Mouse (Mus musculus) spleen, adult 12 weeks (tissue): ENCODE data around the gene Pramef12.
"Not testable (repeated sequence)": the region's sequence is repeated elsewhere in the genome, so short reads cannot be mapped to it uniquely, and the experiment has no call there.

ENCODE experiments used
- DNase-seq: peaks from one replicate; pipeline ENCODE4 v3.0.0; 2022; ENCODE audit warnings: low spot score

The Pramef12 gene

DNA sequence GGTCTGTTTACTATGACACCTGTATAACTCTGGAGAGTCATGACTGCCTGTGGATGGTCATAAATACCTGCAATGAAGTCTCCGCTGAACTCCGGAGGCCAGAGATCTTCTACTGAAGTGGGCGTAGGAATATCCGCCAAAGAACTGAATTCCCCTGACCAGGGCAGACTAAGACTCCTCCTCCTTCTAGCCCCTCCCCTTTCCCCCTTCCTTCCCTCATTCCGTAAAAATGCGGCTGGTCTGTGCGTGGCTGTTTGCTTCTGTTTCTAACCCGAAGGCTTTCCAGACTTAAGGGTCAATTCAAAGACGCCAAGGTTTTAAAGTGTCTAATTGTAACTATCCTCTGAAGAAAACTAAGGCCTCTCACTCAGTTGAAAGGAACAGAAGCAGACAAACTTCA is at the start of gene Pramef12:
Gene Pramef12, minus strand, starts transcription at position 175 of the 400 bp plus-strand sequence.
- no peak for DNase-seq

- DNase-seq: no peak
Observed at GRCm38 (mm10) chr4:144453217-144453616, 45.0 kb upstream of the Pramef12 start, which contains the start of gene Gm9944. Gene Gm9944, minus strand, starts transcription at chr4:144453317.

- no peak for DNase-seq
Observed at GRCm38 (mm10) chr4:144448546-144448945, 40.3 kb upstream of the Pramef12 start.

DNA sequence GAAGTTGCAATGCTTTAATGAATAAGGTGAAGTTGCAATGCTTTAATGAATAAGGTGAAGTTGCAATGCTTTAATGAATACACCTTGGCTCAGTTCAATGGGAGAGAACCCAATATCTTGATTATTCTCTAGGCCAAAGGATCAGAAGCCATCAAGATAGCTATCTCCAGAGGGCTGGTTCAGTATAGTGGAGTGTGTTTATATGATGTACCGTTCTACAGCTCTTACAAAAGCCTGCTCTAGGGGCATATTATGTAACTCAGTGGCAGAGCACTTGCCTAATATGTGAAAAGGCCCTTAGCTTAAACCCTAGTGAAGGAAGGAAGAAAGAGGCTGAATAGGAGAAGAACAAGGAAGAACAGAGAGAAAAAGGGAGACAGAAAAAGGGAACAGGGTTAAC is 33.3 kb upstream of the Pramef12 start:
- DNase-seq: no peak

DNA sequence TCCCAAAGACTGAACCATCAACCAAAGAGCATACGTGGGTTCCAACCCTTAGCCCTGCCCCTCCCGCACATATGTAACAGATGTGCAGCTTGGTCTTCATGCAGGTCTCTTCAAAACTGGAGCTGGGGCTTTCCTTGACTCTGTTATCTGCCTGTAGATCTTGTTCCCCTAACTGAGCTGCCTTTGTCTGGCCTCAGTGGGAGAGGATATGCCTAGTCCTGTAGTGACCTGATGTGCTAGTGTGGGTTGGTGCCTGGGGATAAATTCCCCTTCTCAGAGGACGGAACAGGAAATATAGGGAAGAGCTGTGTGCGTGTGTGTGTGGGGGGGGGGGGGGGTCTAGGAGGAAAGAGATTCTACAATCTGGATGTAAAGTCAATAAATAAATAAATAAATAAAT is 32.8 kb upstream of the Pramef12 start:
- DNase-seq: no peak

- no peak for DNase-seq
Observed at GRCm38 (mm10) chr4:144438672-144439071, 30.4 kb upstream of the Pramef12 start, which contains the start of gene 1700012P22Rik. Gene 1700012P22Rik, minus strand, starts transcription at chr4:144438772.

DNA sequence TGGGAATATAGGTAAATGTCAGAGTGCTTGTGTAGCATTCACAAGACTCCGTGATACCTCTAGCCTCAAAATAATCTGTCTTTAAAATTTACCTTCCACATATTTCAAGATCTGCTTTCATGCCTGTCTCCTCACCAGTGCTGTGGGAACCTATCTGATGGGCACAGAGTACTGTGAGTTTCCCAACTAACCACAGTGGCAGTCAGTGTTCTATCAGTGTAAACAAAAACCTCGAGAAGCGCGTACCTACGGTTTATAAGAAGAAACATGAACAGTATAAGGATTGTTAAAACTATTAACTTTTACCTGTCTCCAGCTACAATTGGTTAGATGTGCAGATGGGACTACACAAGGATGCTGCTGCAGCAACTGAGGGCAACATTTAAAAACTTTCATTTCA is 25.0 kb upstream of the Pramef12 start:
- DNase-seq: no peak

GRCm38 (mm10) chr4:144430723-144431122 is 22.5 kb upstream of the Pramef12 start:
- no peak for DNase-seq

GRCm38 (mm10) chr4:144428868-144429267 is 20.6 kb upstream of the Pramef12 start:
- DNase-seq: no peak

DNA sequence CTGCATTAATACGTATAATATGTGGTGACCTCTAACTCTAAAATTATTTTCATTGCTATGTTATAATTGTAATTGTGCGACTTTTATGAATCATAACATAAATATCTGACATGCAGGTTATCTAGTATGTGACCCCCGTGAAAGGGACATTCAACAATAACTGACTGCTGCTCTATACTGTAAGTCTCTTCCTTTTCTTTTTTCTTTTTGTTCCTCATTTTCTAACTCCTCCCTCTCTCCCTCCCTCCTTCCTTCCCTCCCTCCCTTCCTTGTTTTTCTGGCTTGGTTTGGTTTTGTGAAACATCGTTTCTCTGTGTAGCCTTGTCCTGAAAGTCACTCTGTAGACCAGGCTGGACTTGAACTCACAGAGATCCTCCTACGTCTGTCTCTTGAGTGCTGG is 16.3 kb upstream of the Pramef12 start:
- DNase-seq: no peak

DNA sequence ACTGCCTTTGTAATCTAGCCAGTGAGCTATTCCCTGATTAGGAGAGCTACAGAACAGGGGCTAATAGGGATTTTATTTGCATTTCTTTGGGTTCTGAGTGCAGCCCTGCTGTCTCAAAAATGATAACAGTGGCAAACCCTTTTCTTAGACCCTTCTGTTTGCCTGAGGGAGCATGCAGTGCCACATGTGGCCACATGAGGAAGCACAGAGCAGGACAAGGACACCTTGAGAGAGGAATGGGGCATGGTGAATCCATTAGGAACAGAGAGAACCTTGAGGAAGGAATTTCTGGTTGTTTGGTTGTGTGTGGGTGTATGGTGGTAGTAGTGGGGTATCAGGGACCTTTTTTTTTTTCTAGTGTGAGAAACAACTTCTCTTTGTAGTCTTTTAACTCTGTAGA is 12.4 kb upstream of the Pramef12 start:
- no peak for DNase-seq

- DNase-seq: no peak
Observed at GRCm38 (mm10) chr4:144406261-144406660, 2.0 kb downstream of the Pramef12 start.

DNA sequence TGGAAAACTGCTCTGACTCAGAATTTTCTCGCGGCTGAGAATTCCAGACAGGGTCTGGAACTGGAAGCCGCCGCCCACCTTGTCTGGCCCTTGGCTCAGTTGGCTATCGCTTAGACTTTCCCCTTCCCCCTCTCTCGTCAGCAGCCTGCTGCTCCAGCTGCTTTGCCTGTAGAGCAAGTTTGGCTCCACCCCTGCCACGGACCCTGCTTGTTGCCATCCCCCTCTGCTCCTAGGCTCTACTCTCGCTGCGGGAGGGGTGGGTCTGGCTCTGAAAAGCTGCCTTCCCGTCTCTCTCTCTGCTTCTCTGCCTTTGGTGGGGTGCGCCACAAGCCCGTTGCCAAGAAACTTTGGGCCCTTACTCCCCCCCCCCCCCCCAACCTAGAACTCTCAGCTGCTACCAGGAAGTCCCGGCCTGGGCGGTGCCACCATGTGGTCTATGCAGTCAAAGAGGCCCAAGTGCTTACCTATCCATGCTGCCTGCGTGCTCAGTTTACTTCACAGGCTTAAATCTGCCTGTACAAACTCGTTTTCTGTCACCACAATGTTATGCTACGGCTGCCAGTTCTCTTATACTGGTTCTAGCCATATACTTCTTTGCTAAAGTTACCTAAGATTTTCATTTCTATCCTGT is 3.7 kb downstream of the Pramef12 start:
- DNase-seq: no peak

- no peak for DNase-seq
Observed at GRCm38 (mm10) chr4:144402712-144403111, 5.6 kb downstream of the Pramef12 start.

DNA sequence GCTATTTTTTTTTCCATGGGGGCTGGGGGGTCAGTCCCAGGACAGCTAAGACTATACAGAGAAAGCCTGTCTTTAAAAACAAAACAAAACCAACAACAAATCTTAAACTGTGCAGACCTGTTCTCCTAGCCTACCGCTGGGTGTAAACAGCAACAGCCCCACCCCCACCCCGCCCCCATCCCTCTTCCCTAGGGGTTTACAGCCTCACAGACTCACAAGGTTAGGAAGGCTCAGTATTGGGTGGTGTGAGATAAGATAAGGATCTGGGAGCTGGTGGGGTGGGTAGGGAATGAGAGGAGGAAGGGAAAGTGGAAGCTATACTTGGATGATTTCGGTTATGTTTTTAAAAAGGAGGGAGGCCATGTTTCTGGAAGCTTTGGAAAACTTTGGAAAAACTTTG is 11.9 kb downstream of the Pramef12 start:
- DNase-seq: no peak

GRCm38 (mm10) chr4:144377911-144378310 is 30.4 kb downstream of the Pramef12 start, which contains the start of gene Pramef20:
Gene Pramef20, minus strand, starts transcription at chr4:144377933.
- no peak for DNase-seq

- not testable (repeated sequence) for DNase-seq
Observed at GRCm38 (mm10) chr4:144357642-144358041, 50.6 kb downstream of the Pramef12 start, which contains the start of gene Gm13119. Gene Gm13119, plus strand, starts transcription at chr4:144357942.
